Mouse (Mus musculus): ENCODE measurements around the gene Dusp13. TPM values are rescaled to one million over a fixed set of nuclear protein-coding genes. Genes with fewer than 3 reads are reported as not detected.

Gene Dusp13
- polyA plus RNA-seq, 1 experiment from 2014 or later, result not detected

GRCm38 (mm10) chr14:21773946-21774345 lies 23.0 kb upstream of the Dusp13 start:
- H3K27me3 ChIP-seq (replicated peaks; ENCODE audit: control insufficient read depth, insufficient read depth, low read length), result no peaks in the 10 kb centered on the region
- H3K4me1 ChIP-seq (replicated peaks; ENCODE audit: control insufficient read depth, insufficient read depth, low read length), result no peaks in the 10 kb centered on the region
- no peak overlapping the region for H3K9ac ChIP-seq (replicated peaks; ENCODE audit: low read depth, low read length)
- WGBS, result 51% methylated on average over 2 of the region's 2 CpGs
- H3K36me3 ChIP-seq (ENCODE audit: control insufficient read depth, insufficient read depth), result peaks cover 4% of the 10 kb centered on the region
- H3K27ac ChIP-seq (ENCODE audit: low read length), result no peak overlapping the region
- H3K9me3 ChIP-seq (ENCODE audit: control insufficient read depth, low read length), result no peaks in the 10 kb centered on the region
- H3K4me3 ChIP-seq (replicated peaks; ENCODE audit: low read length), result no peak overlapping the region
- ATAC-seq, result no peak
- no peak overlapping the region for H3K4me2 ChIP-seq (ENCODE audit: low read length)

- Histone ChIP-seq H3K4me3 (replicated peaks; ENCODE audit: low read length) (no peak overlapping the region), H3K9ac (replicated peaks; ENCODE audit: low read depth, low read length) (no peak overlapping the region), H3K36me3 (ENCODE audit: control insufficient read depth, insufficient read depth) (peaks cover 4% of the 10 kb centered on the region), H3K27ac (ENCODE audit: low read length) (no peak overlapping the region), H3K4me2 (ENCODE audit: low read length) (no peak overlapping the region), H3K4me1 (replicated peaks; ENCODE audit: control insufficient read depth, insufficient read depth, low read length) (peaks cover 7% of the 10 kb centered on the region), H3K9me3 (ENCODE audit: control insufficient read depth, low read length) (no peaks in the 10 kb centered on the region), H3K27me3 (replicated peaks; ENCODE audit: control insufficient read depth, insufficient read depth, low read length) (no peaks in the 10 kb centered on the region)
- ATAC-seq, result no peak
- 74% methylated on average over 11 of the region's 11 CpGs for WGBS
These were observed 21.7 kb upstream of the Dusp13 start for GRCm38 (mm10) chr14:21772506-21773281.

GRCm38 (mm10) chr14:21766398-21766958 lies 15.5 kb upstream of the Dusp13 start:
- Histone ChIP-seq H3K4me3 (replicated peaks; ENCODE audit: low read length) (no peak overlapping the region), H3K9ac (replicated peaks; ENCODE audit: low read depth, low read length) (no peak overlapping the region), H3K4me1 (replicated peaks; ENCODE audit: control insufficient read depth, insufficient read depth, low read length) (peaks cover 7% of the 10 kb centered on the region), H3K9me3 (ENCODE audit: control insufficient read depth, low read length) (no peaks in the 10 kb centered on the region), H3K4me2 (ENCODE audit: low read length) (no peak overlapping the region), H3K27me3 (replicated peaks; ENCODE audit: control insufficient read depth, insufficient read depth, low read length) (no peaks in the 10 kb centered on the region), H3K27ac (ENCODE audit: low read length) (no peak overlapping the region), H3K36me3 (ENCODE audit: control insufficient read depth, insufficient read depth) (no peaks in the 10 kb centered on the region)
- ATAC-seq, result no peak
- WGBS, result 91% methylated on average over 6 of the region's 6 CpGs

GRCm38 (mm10) chr14:21765754-21766397 lies 14.9 kb upstream of the Dusp13 start:
- Histone ChIP-seq H3K4me2 (ENCODE audit: low read length) (no peak overlapping the region), H3K9ac (replicated peaks; ENCODE audit: low read depth, low read length) (no peak overlapping the region), H3K4me1 (replicated peaks; ENCODE audit: control insufficient read depth, insufficient read depth, low read length) (peaks cover 7% of the 10 kb centered on the region), H3K36me3 (ENCODE audit: control insufficient read depth, insufficient read depth) (no peaks in the 10 kb centered on the region), H3K4me3 (replicated peaks; ENCODE audit: low read length) (no peak overlapping the region), H3K27me3 (replicated peaks; ENCODE audit: control insufficient read depth, insufficient read depth, low read length) (no peaks in the 10 kb centered on the region), H3K27ac (ENCODE audit: low read length) (no peak overlapping the region), H3K9me3 (ENCODE audit: control insufficient read depth, low read length) (no peaks in the 10 kb centered on the region)
- 79% methylated on average over 7 of the region's 7 CpGs for WGBS
- ATAC-seq, result no peak

GRCm38 (mm10) chr14:21764646-21765045 lies 13.7 kb upstream of the Dusp13 start:
- H3K9me3 ChIP-seq (ENCODE audit: control insufficient read depth, low read length), result no peaks in the 10 kb centered on the region
- H3K4me1 ChIP-seq (replicated peaks; ENCODE audit: control insufficient read depth, insufficient read depth, low read length), result peaks cover 7% of the 10 kb centered on the region
- H3K27ac ChIP-seq (ENCODE audit: low read length), result no peak overlapping the region
- no peaks in the 10 kb centered on the region for H3K27me3 ChIP-seq (replicated peaks; ENCODE audit: control insufficient read depth, insufficient read depth, low read length)
- WGBS, result 74% methylated on average over 6 of the region's 6 CpGs
- ATAC-seq, result no peak
- no peak overlapping the region for H3K4me2 ChIP-seq (ENCODE audit: low read length)
- no peak overlapping the region for H3K9ac ChIP-seq (replicated peaks; ENCODE audit: low read depth, low read length)
- no peak overlapping the region for H3K4me3 ChIP-seq (replicated peaks; ENCODE audit: low read length)
- no peaks in the 10 kb centered on the region for H3K36me3 ChIP-seq (ENCODE audit: control insufficient read depth, insufficient read depth)

- peaks cover 7% of the 10 kb centered on the region for H3K4me1 ChIP-seq (replicated peaks; ENCODE audit: control insufficient read depth, insufficient read depth, low read length)
- H3K27ac ChIP-seq (ENCODE audit: low read length), result no peak overlapping the region
- 92% methylated on average over 3 of the region's 3 CpGs for WGBS
- no peak overlapping the region for H3K9ac ChIP-seq (replicated peaks; ENCODE audit: low read depth, low read length)
- no peak for ATAC-seq
- no peak overlapping the region for H3K4me3 ChIP-seq (replicated peaks; ENCODE audit: low read length)
- no peaks in the 10 kb centered on the region for H3K9me3 ChIP-seq (ENCODE audit: control insufficient read depth, low read length)
- H3K27me3 ChIP-seq (replicated peaks; ENCODE audit: control insufficient read depth, insufficient read depth, low read length), result no peaks in the 10 kb centered on the region
- no peaks in the 10 kb centered on the region for H3K36me3 ChIP-seq (ENCODE audit: control insufficient read depth, insufficient read depth)
- H3K4me2 ChIP-seq (ENCODE audit: low read length), result no peak overlapping the region
These were observed 12.8 kb upstream of the Dusp13 start for GRCm38 (mm10) chr14:21763736-21764135.

GRCm38 (mm10) chr14:21761560-21761959 lies 10.6 kb upstream of the Dusp13 start:
- no peak for ATAC-seq
- H3K27me3 ChIP-seq (replicated peaks; ENCODE audit: control insufficient read depth, insufficient read depth, low read length), result no peaks in the 10 kb centered on the region
- no peaks in the 10 kb centered on the region; the same call in 1 of the 2 replicates for H3K4me1 ChIP-seq (replicated peaks; ENCODE audit: control insufficient read depth, insufficient read depth, low read length)
- H3K4me3 ChIP-seq (replicated peaks; ENCODE audit: low read length), result no peak overlapping the region
- H3K27ac ChIP-seq (ENCODE audit: low read length), result no peak overlapping the region
- H3K9ac ChIP-seq (replicated peaks; ENCODE audit: low read depth, low read length), result no peak overlapping the region
- 90% methylated on average over 9 of the region's 9 CpGs for WGBS
- H3K4me2 ChIP-seq (ENCODE audit: low read length), result no peak overlapping the region
- H3K36me3 ChIP-seq (ENCODE audit: control insufficient read depth, insufficient read depth), result no peaks in the 10 kb centered on the region
- H3K9me3 ChIP-seq (ENCODE audit: control insufficient read depth, low read length), result no peaks in the 10 kb centered on the region

GRCm38 (mm10) chr14:21753367-21753766 lies 2.4 kb upstream of the Dusp13 start:
- H3K36me3 ChIP-seq (ENCODE audit: control insufficient read depth, insufficient read depth), result no peaks in the 10 kb centered on the region
- no peak for ATAC-seq
- WGBS, result 78% methylated on average over 4 of the region's 4 CpGs

GRCm38 (mm10) chr14:21752411-21752810 lies 1.4 kb upstream of the Dusp13 start:
- no peak for ATAC-seq
- Histone ChIP-seq H3K4me1 (replicated peaks; ENCODE audit: control insufficient read depth, insufficient read depth, low read length) (peaks cover 13% of the 10 kb centered on the region), H3K27ac (ENCODE audit: low read length) (no peak overlapping the region), H3K4me2 (ENCODE audit: low read length) (peak overlapping the region; percentile 74; the same call in 1 of the 2 replicates), H3K36me3 (ENCODE audit: control insufficient read depth, insufficient read depth) (no peaks in the 10 kb centered on the region), H3K4me3 (replicated peaks; ENCODE audit: low read length) (no peak overlapping the region), H3K27me3 (replicated peaks; ENCODE audit: control insufficient read depth, insufficient read depth, low read length) (no peaks in the 10 kb centered on the region), H3K9ac (replicated peaks; ENCODE audit: low read depth, low read length) (no peak overlapping the region), H3K9me3 (ENCODE audit: control insufficient read depth, low read length) (no peaks in the 10 kb centered on the region)
- WGBS, result 93% methylated on average over 3 of the region's 3 CpGs

More at GRCm38 (mm10) chr14:21753367-21753766, 2.4 kb upstream of the Dusp13 start:
- H3K27me3 ChIP-seq (replicated peaks; ENCODE audit: control insufficient read depth, insufficient read depth, low read length), result no peaks in the 10 kb centered on the region
- H3K9ac ChIP-seq (replicated peaks; ENCODE audit: low read depth, low read length), result no peak overlapping the region
- H3K4me1 ChIP-seq (replicated peaks; ENCODE audit: control insufficient read depth, insufficient read depth, low read length), result peaks cover 13% of the 10 kb centered on the region
- no peak overlapping the region for H3K4me3 ChIP-seq (replicated peaks; ENCODE audit: low read length)
- H3K4me2 ChIP-seq (ENCODE audit: low read length), result no peak overlapping the region
- H3K27ac ChIP-seq (ENCODE audit: low read length), result no peak overlapping the region
- no peaks in the 10 kb centered on the region for H3K9me3 ChIP-seq (ENCODE audit: control insufficient read depth, low read length)
